Mouse (Mus musculus) brain, embryonic 14.5 days (tissue): ENCODE results near the gene Rps8.

Experiments
- CTCF ChIP-seq: fragments of 200-500 bp; IDR thresholded peaks from 2 replicates; pipeline ENCODE4 v1.5.1; 2012; ENCODE audit warnings: inconsistent platforms, mild to moderate bottlenecking, moderate library complexity, borderline replicate concordance; ENCODE audit not compliant: insufficient read depth, insufficient read length; ENCODE audit errors: extremely low read depth
- POLR2A ChIP-seq: fragments of 200-500 bp; IDR thresholded peaks from 2 replicates; pipeline ENCODE4 v1.6.1; 2012; ENCODE audit warnings: mild to moderate bottlenecking, inconsistent platforms, borderline replicate concordance; ENCODE audit not compliant: poor library complexity, insufficient read depth, insufficient read length, severe bottlenecking; ENCODE audit errors: extremely low read depth

DNA sequence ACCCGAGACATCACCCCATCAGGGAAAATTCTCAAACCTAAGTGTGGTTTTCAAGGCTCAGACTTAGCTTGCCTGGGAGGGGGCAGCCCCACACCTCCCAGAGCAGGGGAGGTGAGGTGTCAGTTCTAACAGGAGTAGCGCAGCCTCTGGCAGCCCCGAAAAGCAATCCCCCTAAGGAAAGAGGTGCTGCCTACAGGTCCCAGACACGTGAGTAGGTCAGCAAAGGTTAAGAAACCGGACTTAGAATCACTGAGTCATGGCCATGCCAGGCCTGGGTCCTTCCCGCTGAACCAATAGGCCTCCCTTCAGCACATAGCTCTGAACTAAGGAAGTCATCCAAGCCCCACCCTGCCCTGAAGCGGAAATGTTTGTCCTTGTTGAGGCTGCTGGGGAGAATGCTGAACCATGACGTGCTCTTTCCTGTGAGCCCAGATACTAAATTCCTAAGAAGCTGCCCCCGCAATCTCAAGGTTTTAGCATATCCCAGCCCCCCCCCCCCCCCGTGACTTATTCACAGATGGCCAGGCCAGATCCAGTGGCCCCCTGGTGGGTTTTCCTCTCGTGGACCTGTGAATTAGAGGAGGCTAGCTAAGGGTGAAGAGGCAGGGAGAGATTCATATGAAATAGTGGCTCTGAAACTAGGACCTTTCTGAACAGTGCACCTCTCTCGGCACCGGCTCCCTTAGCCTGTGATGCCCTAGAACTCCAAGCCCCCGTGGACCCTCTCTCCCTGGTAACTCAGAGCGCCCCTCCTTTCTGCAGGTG is 30.0 kb downstream of the Rps8 start:
- TF ChIP-seq CTCF (no peak), POLR2A (no peak)
